Mouse (Mus musculus): ENCODE results near the gene Cst3.

- TF ChIP-seq CTCF (IDR thresholded peaks at IDR 0.05; ENCODE audit: low read depth) (no peak), EP300 (optimal IDR thresholded peaks at IDR 0.05) (no peak)
Measured at GRCm38 (mm10) chr2:148834912-148835311, 40.6 kb downstream of the Cst3 start, which contains the start of gene Cst9.

Data from stomach, postnatal 0 days (tissue).